Mouse (Mus musculus): ENCODE measurements around the gene Sec24a.

Sec24a gene

DNA sequence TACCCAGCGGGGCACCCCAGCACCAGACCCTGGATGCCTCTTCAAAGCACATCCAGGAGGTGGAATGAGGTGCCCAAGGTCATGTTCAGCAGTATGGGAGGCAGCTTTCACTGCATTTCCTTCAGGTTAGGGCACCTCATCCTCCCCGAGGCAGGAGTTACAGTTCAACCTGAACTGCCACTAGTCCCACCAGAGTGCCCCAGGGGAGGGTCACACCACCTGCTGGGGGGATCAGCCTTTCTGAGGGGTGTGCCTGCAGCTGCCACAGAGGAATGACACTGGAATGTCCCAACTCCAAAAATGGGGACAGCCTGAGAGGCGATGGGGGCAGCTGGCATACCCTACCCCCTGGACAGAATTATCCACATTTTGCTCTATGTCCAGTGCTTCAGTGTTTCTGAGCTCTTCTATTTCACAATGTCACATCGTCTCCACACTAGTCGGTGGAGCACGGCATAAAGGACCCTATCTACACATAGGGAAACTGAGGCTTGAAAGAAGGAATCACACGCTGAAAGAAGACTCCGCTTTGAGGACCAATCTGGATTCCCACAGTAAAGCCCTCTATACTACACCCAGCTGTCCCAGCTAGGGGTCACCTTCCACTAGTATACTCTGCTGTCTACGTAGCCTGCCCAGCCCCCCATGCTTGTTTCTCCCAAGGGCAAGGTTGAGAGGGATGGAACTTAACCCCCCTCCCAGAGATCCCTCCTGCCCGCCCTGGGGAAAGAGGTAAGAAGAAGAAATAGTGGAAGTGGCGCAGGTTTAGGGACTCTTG lies 114.1 kb downstream of the Sec24a start:
- DNase-seq (ENCODE audit: low spot score): no peak

DNA sequence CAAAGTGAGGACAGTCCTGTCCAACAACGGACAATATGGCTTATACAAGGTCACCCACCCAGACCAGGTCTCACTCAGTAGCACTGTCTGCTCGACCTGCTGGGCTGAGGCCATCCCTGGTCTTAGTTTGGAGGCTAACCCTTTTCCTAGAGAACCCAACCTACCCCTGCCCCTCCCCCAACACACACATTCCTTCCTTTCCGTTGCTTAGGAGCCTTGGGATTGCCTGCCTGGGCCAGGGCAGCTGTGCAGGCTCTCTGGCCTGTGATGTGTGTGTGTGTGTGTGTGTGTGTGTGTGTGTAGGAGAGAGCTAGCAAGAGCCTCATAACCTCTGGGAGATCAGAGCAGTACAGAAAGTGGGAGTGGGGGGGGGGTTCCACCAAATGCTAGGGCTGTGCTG lies 114.9 kb downstream of the Sec24a start:
- DNase-seq (ENCODE audit: low spot score): no peak

DNA sequence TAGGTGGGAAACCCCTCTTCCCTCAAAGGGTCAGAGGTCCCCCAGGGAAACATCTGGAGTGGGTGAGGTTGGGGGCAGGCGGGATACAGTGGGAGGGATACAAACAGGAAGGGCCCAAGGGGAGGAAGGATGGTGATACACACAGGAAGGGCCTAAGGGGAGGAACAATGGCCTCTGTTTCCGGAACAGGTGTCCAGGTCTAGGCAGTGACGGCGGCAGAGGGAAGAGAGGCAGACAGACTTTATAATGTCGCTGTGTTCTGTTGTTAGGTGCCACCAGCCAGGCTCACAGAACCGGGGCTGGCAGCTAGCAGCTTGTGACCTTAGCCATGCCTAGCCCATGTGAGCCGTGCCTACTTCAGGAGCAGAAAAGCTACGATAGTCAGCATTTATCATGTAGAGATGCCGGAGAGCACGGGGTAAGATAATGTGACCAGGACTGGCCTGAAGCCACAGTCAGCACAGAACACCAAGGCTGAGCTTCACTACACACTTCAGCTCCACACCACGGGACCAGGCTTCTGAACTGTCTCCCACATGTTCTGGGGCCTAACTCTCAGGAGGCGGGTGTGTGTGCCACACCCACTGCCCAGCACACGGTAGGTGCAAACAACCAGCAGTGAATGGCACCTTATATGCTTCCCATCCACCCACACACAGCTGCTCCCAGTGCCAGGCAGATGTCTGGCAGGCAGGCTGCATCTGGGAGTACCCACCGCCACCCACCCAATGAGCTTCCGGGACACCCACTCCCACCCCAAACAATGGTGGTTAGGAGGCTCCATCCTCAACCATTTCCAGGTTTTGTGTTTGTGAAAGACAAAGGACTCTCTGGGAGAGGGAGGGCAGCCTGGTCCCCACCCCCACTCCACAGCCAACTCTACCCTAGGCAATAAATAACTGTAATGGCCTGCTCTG lies 116.4 kb downstream of the Sec24a start:
- peak; percentile 75 for DNase-seq (ENCODE audit: low spot score)

DNA sequence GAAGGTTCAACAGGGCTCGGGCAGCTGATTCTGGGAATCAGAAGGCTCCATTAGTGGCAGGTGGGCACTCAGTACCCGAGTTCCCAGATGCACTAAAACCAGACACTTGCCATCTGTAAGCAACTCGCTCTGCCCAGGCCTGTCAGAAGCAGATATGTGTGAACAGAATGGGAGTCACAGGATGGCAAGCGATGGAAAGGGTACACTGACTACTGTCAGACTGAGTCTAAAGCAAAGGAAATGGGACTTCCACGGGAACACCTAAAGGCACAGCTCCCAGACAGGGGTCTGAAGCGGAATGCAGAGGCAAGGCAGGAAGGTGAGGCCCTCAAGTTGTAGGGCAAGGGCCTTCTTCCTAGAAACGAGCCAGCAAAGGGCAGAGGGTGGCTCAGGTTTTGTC lies 117.2 kb downstream of the Sec24a start:
- no peak for DNase-seq (ENCODE audit: low spot score)

DNA sequence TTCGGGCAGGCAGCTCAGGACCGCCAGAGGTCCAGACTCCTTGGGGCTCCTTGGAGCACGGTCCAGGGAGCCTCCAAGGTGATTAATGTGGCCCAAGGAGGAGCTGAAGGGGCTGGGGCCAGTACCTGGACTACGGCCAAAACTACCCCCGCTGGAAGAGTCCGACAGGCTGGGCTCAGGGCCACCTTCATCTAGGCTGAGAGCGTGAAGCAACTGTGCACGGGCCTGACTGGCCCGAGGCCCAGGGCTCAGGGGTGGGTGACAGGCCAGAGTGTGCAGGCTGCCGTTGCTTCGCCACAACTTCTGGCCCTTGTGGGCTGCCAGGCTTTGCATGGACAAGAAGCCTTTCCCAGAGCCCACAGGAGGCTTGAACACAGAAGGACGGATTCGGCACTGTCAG lies 118.1 kb downstream of the Sec24a start:
- DNase-seq (ENCODE audit: low spot score): no peak

DNA sequence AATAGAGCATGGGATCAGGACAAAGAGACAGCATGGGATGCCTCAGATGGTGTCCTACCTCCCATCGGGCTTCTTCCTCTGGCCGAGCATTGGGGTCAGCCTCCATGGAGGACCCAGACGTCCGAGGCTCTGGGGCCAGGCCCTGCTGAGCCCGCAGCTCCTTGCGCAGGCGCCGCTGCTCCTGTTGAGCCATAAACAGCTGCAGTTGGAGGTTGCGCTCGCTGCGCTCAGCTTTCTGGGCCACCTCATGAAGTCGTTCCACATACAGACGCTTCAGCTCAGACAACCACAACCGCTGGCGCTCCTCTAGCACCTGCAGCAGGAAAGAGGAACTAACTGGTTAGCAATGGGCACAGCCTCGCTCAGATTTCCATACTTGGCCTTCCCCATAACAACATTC lies 119.2 kb downstream of the Sec24a start:
- DNase-seq (ENCODE audit: low spot score): no peak

DNA sequence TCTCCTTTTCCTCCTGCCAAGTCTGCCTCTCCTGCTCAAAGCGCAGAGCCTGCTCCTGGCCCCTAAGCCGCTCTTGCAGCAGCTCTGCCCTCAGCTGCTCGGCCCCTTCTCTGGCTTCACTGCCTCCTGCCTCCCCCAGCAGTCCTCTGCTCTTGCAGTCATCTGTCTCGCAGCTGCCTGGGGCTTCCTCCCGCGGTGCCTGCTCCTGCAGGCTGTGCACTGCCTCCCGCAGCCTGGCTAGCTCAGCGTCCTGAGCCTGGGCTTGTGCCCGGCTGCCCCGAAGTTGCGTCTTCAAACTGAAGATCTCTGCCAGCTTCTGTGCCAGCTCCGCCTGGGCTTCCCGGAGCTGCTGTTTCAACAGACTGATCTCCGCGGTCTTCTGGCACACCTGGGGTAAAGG lies 119.7 kb downstream of the Sec24a start:
- no peak for DNase-seq (ENCODE audit: low spot score)

DNA sequence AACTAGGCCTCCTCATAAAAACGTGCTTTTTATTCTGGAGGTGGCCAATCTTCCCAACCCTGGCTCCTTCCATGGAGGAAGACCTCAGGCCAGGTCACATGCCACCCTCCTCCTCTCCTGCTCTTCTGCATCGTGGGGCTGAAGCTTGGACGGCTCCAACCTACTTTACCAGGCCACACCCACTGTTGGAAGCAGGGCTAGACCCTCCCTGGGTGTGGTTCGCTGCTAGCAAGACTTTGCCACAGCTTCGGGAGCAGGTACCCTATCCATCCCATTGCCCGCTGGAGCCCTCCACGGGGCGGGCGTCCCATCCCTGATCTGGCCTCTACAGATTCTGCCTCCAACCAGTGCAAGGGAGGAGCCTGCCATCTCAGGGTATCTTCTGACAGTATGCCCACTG lies 120.2 kb downstream of the Sec24a start:
- no peak for DNase-seq (ENCODE audit: low spot score)
